Mouse (Mus musculus) heart, embryonic 12.5 days (tissue): ENCODE data around the gene Arhgap20. TPM values are rescaled to one million over a fixed set of nuclear protein-coding genes. Genes with fewer than 3 reads are reported as not detected.

Experiments used
- ATAC-seq: fragments of 200-750 bp; cut with Nextera tagmentation; 2 replicates; pipeline ENCODE4 v1.8.0; 2017; ENCODE audit warnings: moderate TSS enrichment, moderate library complexity; ENCODE audit not compliant: insufficient number of reproducible peaks, low FRiP score
- H3K27ac ChIP-seq: fragments of 300-500 bp; sonication (generic); 2 replicates; pipeline ENCODE4 v1.5.1; 2016; ENCODE audit warnings: mild to moderate bottlenecking, moderate library complexity; ENCODE audit not compliant: poor library complexity, severe bottlenecking
- H3K27me3 ChIP-seq: fragments of 300-500 bp; sonication (generic); replicated peaks from 2 replicates; pipeline ENCODE4 v1.6.1; 2016; ENCODE audit warnings: mild to moderate bottlenecking, moderate library complexity
- H3K36me3 ChIP-seq: fragments of 300-500 bp; sonication (generic); 2 replicates; pipeline ENCODE4 v1.6.1; 2016; ENCODE audit warnings: mild to moderate bottlenecking, moderate library complexity
- H3K4me1 ChIP-seq: fragments of 300-500 bp; sonication (generic); replicated peaks from 2 replicates; pipeline ENCODE4 v1.6.1; 2016; ENCODE audit warnings: mild to moderate bottlenecking
- H3K4me2 ChIP-seq: fragments of 300-500 bp; sonication (generic); 2 replicates; pipeline ENCODE4 v1.6.1; 2016; ENCODE audit warnings: mild to moderate bottlenecking, moderate library complexity
- H3K4me3 ChIP-seq: fragments of 300-500 bp; sonication (generic); 2 replicates; pipeline ENCODE4 v1.5.1; 2016; ENCODE audit warnings: mild to moderate bottlenecking
- H3K9ac ChIP-seq: fragments of 300-500 bp; sonication (generic); 2 replicates; pipeline ENCODE4 v1.6.1; 2016; ENCODE audit warnings: mild to moderate bottlenecking, moderate library complexity
- H3K9me3 ChIP-seq: fragments of 300-500 bp; sonication (generic); replicated peaks from 2 replicates; pipeline ENCODE4 v1.6.1; 2016; ENCODE audit warnings: mild to moderate bottlenecking, moderate library complexity
- WGBS: fragments of 180-500 bp; shearing (Covaris S2); methylation state at CpG from one replicate; pipeline ENCODE4 v1.1.7; 2016; 5-methylcytosine and 5-hydroxymethylcytosine counted together
- polyA plus RNA-seq: library from polyadenylated mRNA; unstranded; fragments of >200 nt; fragmentation: Nextera tagmentation; extraction: Ambion mirVana; gene quantifications from 2 replicates; pipeline ENCODE4 v1.2.1, GENCODE M21; 2016

The Arhgap20 gene
- polyA plus RNA-seq, 1 experiment from 2014 or later, result 0.66 TPM

DNA sequence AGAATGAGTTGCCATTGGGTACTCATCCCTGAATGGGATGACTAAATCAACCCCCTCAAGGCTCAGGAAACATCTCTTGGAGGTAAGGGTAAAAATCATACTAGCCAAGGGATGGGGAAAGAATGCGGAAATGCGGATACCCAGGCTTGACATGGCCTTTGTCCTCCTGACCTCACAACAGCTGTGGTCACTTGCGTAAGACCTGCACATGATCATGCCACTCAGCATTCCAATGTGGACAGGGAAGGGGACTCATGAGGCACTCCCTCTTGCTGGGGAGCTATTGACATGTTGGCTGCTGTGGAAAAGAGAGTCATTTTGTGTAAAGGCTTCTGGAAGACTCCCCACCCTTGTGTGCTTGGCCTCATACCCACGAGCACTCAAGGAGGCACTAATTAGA is 103.9 kb downstream of the Arhgap20 start:
- H3K9ac ChIP-seq, result no peak overlapping the region
- no peaks in the 10 kb centered on the region for H3K4me1 ChIP-seq
- no peaks in the 10 kb centered on the region for H3K27me3 ChIP-seq
- no peak overlapping the region for H3K4me2 ChIP-seq
- H3K36me3 ChIP-seq, result no peaks in the 10 kb centered on the region
- no peak overlapping the region for H3K27ac ChIP-seq
- H3K9me3 ChIP-seq, result no peaks in the 10 kb centered on the region
- 82% methylated on average over 4 of the region's 4 CpGs for WGBS
- H3K4me3 ChIP-seq, result no peak overlapping the region
- no peak for ATAC-seq

DNA sequence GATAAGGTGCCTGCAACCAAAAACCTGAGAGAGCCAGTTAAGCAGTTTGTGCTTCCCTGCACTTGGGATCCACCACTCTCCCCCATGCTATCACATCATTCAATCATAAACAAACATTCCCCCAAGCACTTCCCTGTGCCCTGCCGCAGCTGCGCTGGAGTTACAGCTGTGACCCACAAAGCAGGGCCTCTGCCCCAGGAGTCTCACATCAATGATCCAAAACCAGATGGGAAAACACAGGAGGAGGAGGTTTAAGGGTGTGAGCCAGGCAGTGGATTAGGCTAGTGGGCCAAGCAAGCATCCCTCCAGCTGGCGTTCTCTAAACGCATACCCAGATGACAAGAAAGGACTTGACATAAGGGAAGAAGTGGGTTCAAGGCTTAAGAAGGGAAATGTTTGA is 109.2 kb downstream of the Arhgap20 start:
- Histone ChIP-seq H3K27ac (no peak overlapping the region), H3K36me3 (no peaks in the 10 kb centered on the region), H3K9me3 (peaks cover 4% of the 10 kb centered on the region), H3K4me3 (no peak overlapping the region), H3K4me1 (no peaks in the 10 kb centered on the region), H3K9ac (no peak overlapping the region), H3K27me3 (no peaks in the 10 kb centered on the region), H3K4me2 (no peak overlapping the region)
- 29% methylated on average over 4 of the region's 4 CpGs for WGBS
- no peak for ATAC-seq

DNA sequence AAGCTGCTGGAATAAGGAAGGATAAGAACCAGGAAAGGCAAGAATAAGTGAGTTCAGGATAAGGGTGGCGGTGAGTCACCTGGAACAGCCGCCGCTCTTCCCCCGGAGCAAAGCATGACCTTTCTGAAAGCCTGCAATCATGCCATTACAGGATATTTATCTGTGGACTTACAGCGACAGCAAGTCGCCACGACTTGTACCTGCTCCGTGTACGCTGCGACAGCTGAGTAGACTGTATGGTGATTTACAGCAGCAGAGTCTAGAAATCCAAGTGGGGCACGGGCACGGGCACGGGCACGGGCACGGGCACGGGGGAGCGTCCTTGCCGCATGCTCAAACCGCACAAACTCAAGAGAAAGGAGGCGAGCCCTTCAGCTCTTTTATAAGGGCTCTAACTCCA is 110.4 kb downstream of the Arhgap20 start:
- peaks cover 4% of the 10 kb centered on the region for H3K9me3 ChIP-seq
- H3K4me2 ChIP-seq, result no peak overlapping the region
- H3K4me1 ChIP-seq, result no peaks in the 10 kb centered on the region
- no peak overlapping the region for H3K9ac ChIP-seq
- no peak for ATAC-seq
- H3K27ac ChIP-seq, result no peak overlapping the region
- no peaks in the 10 kb centered on the region for H3K36me3 ChIP-seq
- no peak overlapping the region for H3K4me3 ChIP-seq
- WGBS, result 76% methylated on average over 20 of the region's 20 CpGs
- no peaks in the 10 kb centered on the region for H3K27me3 ChIP-seq

DNA sequence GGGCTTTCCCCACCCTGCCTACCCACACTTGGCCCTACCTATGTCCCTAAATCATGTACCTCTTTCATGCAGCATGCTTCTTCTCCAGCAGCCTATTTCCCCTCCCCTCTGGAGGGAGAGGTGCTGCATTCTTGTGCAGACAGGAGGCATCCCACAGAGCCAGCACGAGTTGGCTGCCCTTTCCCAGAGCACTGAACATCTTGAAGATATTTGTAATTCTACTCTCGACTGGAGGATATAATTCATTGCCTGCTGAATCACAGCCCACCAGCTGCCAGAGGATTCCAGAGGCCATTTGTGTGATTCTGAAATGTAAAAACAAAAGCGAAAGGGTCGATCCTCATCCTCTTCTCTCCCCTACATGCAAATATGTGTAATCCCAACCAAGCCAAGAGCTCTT is 116.2 kb downstream of the Arhgap20 start:
- ATAC-seq, result no peak
- Histone ChIP-seq H3K4me1 (no peaks in the 10 kb centered on the region), H3K4me2 (no peak overlapping the region), H3K27ac (no peak overlapping the region), H3K4me3 (no peak overlapping the region), H3K27me3 (no peaks in the 10 kb centered on the region), H3K36me3 (no peaks in the 10 kb centered on the region), H3K9me3 (peaks cover 4% of the 10 kb centered on the region), H3K9ac (no peak overlapping the region)
- 52% methylated on average over 4 of the region's 4 CpGs for WGBS

DNA sequence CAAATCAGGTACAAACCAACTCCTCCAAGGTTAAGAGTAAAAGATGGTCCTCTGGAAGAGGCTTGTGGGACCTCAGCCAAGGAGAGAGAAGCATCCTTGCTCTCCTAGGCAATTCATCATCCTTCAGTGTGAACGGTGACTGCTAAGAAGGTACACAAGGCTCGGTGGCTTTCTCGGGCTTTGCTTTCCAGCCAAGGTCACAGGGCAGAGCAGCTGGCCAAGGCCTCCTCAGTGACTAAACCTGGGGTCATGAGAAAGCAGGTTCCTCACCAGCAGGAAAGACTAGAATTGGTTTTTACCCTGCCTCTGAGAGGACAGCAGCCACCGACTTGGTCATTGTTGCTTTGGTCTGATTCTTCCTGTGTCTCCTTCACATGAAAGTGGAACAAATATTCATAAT is 116.7 kb downstream of the Arhgap20 start:
- ATAC-seq, result no peak

DNA sequence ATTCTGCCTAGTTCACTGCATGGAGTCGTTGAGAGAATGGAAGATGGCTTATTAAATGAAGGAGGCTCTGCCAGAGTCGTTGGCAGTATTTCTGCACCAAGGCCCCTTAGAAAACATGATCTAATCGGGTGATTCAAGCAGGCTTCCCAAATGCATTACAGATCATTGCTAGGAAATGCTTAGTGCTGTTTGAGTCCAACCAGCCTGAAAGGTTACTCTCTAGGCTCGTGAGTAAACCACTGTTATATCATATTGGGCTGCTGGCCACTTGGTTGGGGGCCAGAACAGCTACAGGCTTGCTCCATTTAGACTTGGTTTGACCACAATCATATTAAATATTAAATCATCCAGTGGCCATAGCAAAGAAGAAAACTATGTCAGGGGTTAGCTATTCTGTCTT is 118.2 kb downstream of the Arhgap20 start:
- H3K9me3 ChIP-seq, result peaks cover 4% of the 10 kb centered on the region
- no peaks in the 10 kb centered on the region for H3K36me3 ChIP-seq
- ATAC-seq, result no peak
- no peak overlapping the region for H3K4me3 ChIP-seq
- no peak overlapping the region for H3K9ac ChIP-seq
- WGBS, result 74% methylated on average over 4 of the region's 4 CpGs
- H3K27me3 ChIP-seq, result no peaks in the 10 kb centered on the region
- no peak overlapping the region for H3K27ac ChIP-seq
- H3K4me2 ChIP-seq, result no peak overlapping the region
- no peaks in the 10 kb centered on the region for H3K4me1 ChIP-seq

More for the DNA sequence above, 116.7 kb downstream of the Arhgap20 start:
- Histone ChIP-seq H3K9me3 (peaks cover 4% of the 10 kb centered on the region), H3K36me3 (no peaks in the 10 kb centered on the region), H3K27ac (no peak overlapping the region), H3K4me2 (no peak overlapping the region), H3K9ac (no peak overlapping the region), H3K4me1 (no peaks in the 10 kb centered on the region), H3K27me3 (no peaks in the 10 kb centered on the region), H3K4me3 (no peak overlapping the region)
- 77% methylated on average over 4 of the region's 4 CpGs for WGBS

DNA sequence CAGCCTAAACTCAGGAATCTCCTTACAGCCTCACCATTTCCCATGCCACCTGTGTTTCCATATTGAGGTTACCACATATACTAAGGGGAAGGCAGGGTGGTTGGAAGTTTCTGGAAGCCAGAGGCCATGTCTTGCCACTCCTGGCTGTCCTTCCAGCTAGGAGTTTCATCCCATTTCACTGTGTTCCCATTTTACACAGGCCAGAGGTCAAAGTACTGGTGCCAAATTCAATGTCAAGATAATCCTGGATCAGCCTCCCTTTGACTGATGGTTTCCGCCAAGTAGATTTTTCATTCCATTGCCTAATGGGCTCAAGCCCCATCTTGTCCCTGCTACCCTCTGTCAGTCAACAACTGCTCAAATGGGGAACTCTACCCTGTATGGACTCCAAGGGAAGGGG is 127.8 kb downstream of the Arhgap20 start:
- Histone ChIP-seq H3K9ac (no peak overlapping the region), H3K27me3 (no peaks in the 10 kb centered on the region), H3K4me1 (no peaks in the 10 kb centered on the region), H3K27ac (no peak overlapping the region), H3K4me2 (no peak overlapping the region), H3K4me3 (no peak overlapping the region), H3K36me3 (no peaks in the 10 kb centered on the region), H3K9me3 (no peaks in the 10 kb centered on the region)
- WGBS, result 86% methylated on average over 1 of the region's 1 CpGs
- no peak for ATAC-seq

Other genes starting within 250 kb of the Arhgap20 start
- 96.4 and 100 TPM in 2 replicates for gene Fdx1, start 198.2 kb downstream of the Arhgap20 start, polyA plus RNA-seq